Mouse (Mus musculus): ENCODE results near the gene Ctnnbl1. TPM values are rescaled to one million over a fixed set of nuclear protein-coding genes. Genes with fewer than 3 reads are reported as not detected.

Gene Ctnnbl1
- polyA plus RNA-seq, 1 experiment from 2014 or later: 50.5 TPM

- Histone ChIP-seq H3K9ac (ENCODE audit: low read length) (no peak overlapping the region), H3K36me3 (ENCODE audit: control insufficient read depth, insufficient read depth, low read length) (peaks cover 17% of the 10 kb centered on the region; the same call in 1 of the 2 replicates), H3K4me1 (replicated peaks; ENCODE audit: control insufficient read depth, insufficient read depth, low read length) (no peaks in the 10 kb centered on the region), H3K27me3 (replicated peaks; ENCODE audit: control insufficient read depth, insufficient read depth, low read length) (no peaks in the 10 kb centered on the region), H3K9me3 (ENCODE audit: control insufficient read depth, low read length) (no peaks in the 10 kb centered on the region), H3K4me3 (ENCODE audit: low read depth, low read length) (no peak overlapping the region), H3K4me2 (ENCODE audit: low read length) (no peak overlapping the region), H3K27ac (ENCODE audit: low read depth) (no peak overlapping the region)
- 84% methylated on average over 10 of the region's 10 CpGs for WGBS
- ATAC-seq (replicated peaks; ENCODE audit: low FRiP score, low TSS enrichment, low read depth) (no peak), DNase-seq (ENCODE audit: low spot score) (no peak)
These were observed 55.8 kb downstream of the Ctnnbl1 start for GRCm38 (mm10) chr2:157792840-157793552.

DNA sequence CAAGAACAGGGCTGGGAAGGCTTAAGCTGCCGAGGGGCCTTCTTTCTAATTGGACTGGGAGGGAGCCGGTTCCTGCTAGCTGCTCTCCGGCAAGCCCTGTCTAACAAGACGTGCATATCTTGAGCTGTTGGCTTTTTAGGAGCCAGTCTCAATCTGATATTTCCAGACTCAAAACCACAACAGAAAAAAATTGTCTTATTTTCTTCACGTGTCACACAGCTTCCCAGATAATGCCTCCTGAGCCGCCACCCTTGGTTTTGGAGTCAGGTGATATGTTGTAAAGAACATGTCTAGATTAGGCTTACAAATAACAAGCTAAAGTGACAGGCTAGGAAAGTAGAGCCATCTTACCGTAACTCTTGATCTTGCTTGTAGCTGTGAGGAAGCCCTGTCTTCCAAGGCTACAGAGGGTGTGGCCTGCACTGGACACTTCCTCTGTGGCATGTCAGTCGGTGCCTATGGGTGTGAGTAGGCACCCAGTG, 56.7 kb downstream of the Ctnnbl1 start:
- Histone ChIP-seq H3K36me3 (ENCODE audit: control insufficient read depth, insufficient read depth, low read length) (peaks cover 16% of the 10 kb centered on the region; the same call in 1 of the 2 replicates), H3K4me2 (ENCODE audit: low read length) (no peak overlapping the region), H3K4me1 (replicated peaks; ENCODE audit: control insufficient read depth, insufficient read depth, low read length) (no peaks in the 10 kb centered on the region), H3K9me3 (ENCODE audit: control insufficient read depth, low read length) (no peaks in the 10 kb centered on the region), H3K27ac (ENCODE audit: low read depth) (no peak overlapping the region), H3K9ac (ENCODE audit: low read length) (no peak overlapping the region), H3K4me3 (ENCODE audit: low read depth, low read length) (no peak overlapping the region), H3K27me3 (replicated peaks; ENCODE audit: control insufficient read depth, insufficient read depth, low read length) (no peaks in the 10 kb centered on the region)
- DNase-seq (ENCODE audit: low spot score) (no peak), ATAC-seq (replicated peaks; ENCODE audit: low FRiP score, low TSS enrichment, low read depth) (no peak)
- 82% methylated on average over 8 of the region's 8 CpGs for WGBS

DNA sequence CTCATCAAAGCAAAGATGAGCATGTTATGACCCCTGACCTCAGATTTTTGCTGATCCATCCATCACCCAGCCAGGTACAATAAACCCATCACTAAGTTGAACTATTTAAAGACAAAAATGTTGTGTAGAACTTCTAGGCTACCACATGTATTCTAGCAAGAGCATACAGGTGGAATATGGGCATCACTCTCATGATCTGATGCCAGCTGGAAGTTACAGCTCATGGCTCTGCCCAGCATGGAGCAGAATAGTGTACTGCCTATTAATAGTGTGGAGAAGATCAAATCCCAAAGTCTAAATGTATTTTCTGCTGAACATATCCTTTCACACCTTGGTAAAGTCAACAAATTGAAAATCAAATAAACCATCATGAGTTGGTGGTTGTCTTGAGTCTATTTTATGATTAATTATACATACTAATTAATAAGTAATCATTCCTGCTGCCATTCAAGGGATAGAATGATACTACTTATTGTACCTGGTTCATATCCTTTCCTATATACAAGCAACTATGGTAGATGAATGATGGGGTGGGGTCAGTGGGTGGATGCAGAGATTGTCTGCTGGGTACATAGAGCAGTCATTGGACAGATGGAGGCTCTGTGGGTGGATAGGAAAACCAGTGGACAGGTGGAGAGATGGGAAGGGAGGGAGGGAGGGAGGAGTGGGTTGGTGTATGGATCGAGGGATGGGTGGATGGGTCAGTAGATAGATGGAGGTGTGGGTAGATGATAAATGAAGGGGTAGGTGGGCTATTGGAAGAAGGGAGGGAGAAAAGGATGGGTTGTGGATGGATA, 58.6 kb downstream of the Ctnnbl1 start:
- no peaks in the 10 kb centered on the region; the same call in 1 of the 2 replicates for H3K4me1 ChIP-seq (replicated peaks; ENCODE audit: control insufficient read depth, insufficient read depth, low read length)
- no peak overlapping the region for H3K27ac ChIP-seq (ENCODE audit: low read depth)
- WGBS: 100% methylated on average over 1 of the region's 1 CpGs
- no peak overlapping the region for H3K4me2 ChIP-seq (ENCODE audit: low read length)
- DNase-seq (ENCODE audit: low spot score) (no peak), ATAC-seq (replicated peaks; ENCODE audit: low FRiP score, low TSS enrichment, low read depth) (no peak)
- no peaks in the 10 kb centered on the region for H3K27me3 ChIP-seq (replicated peaks; ENCODE audit: control insufficient read depth, insufficient read depth, low read length)
- H3K4me3 ChIP-seq (ENCODE audit: low read depth, low read length): no peak overlapping the region
- peaks cover 10% of the 10 kb centered on the region; the same call in 1 of the 2 replicates for H3K36me3 ChIP-seq (ENCODE audit: control insufficient read depth, insufficient read depth, low read length)
- no peaks in the 10 kb centered on the region for H3K9me3 ChIP-seq (ENCODE audit: control insufficient read depth, low read length)
- no peak overlapping the region for H3K9ac ChIP-seq (ENCODE audit: low read length)

DNA sequence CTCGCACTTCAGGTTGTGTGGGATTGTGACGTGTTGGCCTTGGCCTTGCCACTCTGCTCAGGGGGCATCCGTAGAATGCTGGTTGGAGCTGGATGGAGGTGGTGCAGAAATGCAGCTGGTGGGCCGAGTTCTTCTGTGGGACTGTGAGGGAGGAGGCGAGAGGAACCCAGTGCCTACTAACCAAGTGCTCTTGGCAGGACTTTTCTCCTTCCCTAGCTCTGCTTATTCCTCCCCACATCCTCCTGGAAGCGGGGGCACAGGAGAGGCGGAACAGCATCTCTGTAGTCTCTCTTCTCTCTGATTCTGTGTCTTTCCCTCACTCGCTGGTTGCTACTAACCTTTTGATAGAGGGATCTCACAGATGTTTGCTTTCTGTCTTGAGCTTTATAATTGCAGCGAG, 62.3 kb downstream of the Ctnnbl1 start:
- 91% methylated on average over 9 of the region's 9 CpGs for WGBS
- Histone ChIP-seq H3K36me3 (ENCODE audit: control insufficient read depth, insufficient read depth, low read length) (0 out of 2 replicates have a peak, but pooled peaks cover 6% of the 10 kb centered on the region), H3K4me3 (ENCODE audit: low read depth, low read length) (no peak overlapping the region), H3K27ac (ENCODE audit: low read depth) (no peak overlapping the region), H3K9ac (ENCODE audit: low read length) (no peak overlapping the region), H3K9me3 (ENCODE audit: control insufficient read depth, low read length) (no peaks in the 10 kb centered on the region), H3K4me1 (replicated peaks; ENCODE audit: control insufficient read depth, insufficient read depth, low read length) (peaks cover 9% of the 10 kb centered on the region), H3K27me3 (replicated peaks; ENCODE audit: control insufficient read depth, insufficient read depth, low read length) (no peaks in the 10 kb centered on the region), H3K4me2 (ENCODE audit: low read length) (no peak overlapping the region)
- ATAC-seq (replicated peaks; ENCODE audit: low FRiP score, low TSS enrichment, low read depth) (no peak), DNase-seq (ENCODE audit: low spot score) (no peak)

DNA sequence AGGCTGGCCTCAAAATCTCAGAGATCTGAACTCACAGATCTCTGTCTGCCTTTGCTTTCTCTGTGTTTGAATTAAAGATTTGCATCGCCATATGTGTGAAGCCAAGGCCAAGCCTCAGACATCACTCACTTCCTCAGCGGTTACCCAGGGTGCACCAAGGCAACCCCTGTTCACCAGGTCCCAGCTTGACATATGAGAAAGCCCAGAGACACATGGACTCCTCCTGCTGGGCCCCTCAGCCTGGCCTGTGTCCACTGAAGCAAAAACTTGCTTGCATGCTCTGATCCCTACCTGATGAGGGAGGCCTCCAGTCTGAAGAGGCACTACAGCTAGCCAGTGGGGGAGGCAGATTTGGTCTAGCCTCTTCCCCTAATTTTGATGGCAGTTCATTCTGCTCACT, 63.1 kb downstream of the Ctnnbl1 start:
- WGBS: 53% methylated on average over 2 of the region's 2 CpGs
- DNase-seq (ENCODE audit: low spot score) (no peak), ATAC-seq (replicated peaks; ENCODE audit: low FRiP score, low TSS enrichment, low read depth) (no peak)
- Histone ChIP-seq H3K4me3 (ENCODE audit: low read depth, low read length) (no peak overlapping the region), H3K27me3 (replicated peaks; ENCODE audit: control insufficient read depth, insufficient read depth, low read length) (no peaks in the 10 kb centered on the region), H3K4me1 (replicated peaks; ENCODE audit: control insufficient read depth, insufficient read depth, low read length) (peaks cover 9% of the 10 kb centered on the region), H3K27ac (ENCODE audit: low read depth) (no peak overlapping the region), H3K9me3 (ENCODE audit: control insufficient read depth, low read length) (no peaks in the 10 kb centered on the region), H3K36me3 (ENCODE audit: control insufficient read depth, insufficient read depth, low read length) (0 out of 2 replicates have a peak, but pooled peaks cover 6% of the 10 kb centered on the region), H3K4me2 (ENCODE audit: low read length) (no peak overlapping the region), H3K9ac (ENCODE audit: low read length) (no peak overlapping the region)

DNA sequence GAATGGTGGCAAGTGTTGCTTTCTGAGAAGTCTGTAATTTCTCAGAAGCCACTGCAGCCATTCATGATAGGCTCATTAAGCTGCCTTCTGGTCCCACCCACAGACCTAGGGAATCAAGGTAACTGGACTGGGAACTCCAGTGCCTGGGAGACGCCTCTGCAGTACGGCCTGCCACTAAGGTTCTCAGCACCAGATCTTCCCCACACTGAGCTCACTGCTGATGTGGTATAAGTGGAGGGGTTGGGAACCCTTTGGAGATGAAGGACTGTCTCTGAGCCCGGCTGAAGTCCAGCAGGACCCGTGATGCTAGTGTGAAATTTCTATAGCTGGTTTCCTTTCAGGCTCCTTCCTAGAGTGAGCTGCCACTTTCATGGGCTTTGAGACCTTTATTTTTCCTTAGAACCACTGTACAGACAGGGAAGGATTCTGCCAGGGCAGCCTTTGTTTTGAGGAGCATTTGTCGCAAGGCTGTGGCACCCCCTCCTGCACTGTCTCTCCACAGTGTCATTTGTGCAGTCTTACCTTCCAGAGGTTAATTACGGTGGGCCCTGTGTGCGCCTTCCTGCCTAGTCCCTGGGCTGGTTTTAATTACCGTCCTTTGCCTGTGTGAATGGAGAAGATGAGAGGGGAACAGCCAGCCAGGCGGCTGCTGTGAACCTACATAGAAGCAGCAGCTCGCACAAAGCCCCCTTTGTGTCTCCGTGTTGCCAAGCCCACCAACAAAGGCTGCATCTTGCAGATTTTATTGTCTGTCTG, 63.7 kb downstream of the Ctnnbl1 start:
- WGBS: 39% methylated on average over 11 of the region's 11 CpGs
- peaks cover 9% of the 10 kb centered on the region for H3K4me1 ChIP-seq (replicated peaks; ENCODE audit: control insufficient read depth, insufficient read depth, low read length)
- H3K9me3 ChIP-seq (ENCODE audit: control insufficient read depth, low read length): no peaks in the 10 kb centered on the region
- H3K4me3 ChIP-seq (ENCODE audit: low read depth, low read length): no peak overlapping the region
- no peak overlapping the region for H3K9ac ChIP-seq (ENCODE audit: low read length)
- no peak for ATAC-seq (replicated peaks; ENCODE audit: low FRiP score, low TSS enrichment, low read depth)
- H3K4me2 ChIP-seq (ENCODE audit: low read length): no peak overlapping the region
- 0 out of 2 replicates have a peak, but pooled peaks cover 6% of the 10 kb centered on the region for H3K36me3 ChIP-seq (ENCODE audit: control insufficient read depth, insufficient read depth, low read length)
- no peak for DNase-seq (ENCODE audit: low spot score)
- H3K27me3 ChIP-seq (replicated peaks; ENCODE audit: control insufficient read depth, insufficient read depth, low read length): no peaks in the 10 kb centered on the region
- peak overlapping the region; percentile 38; the same call in 1 of the 2 replicates for H3K27ac ChIP-seq (ENCODE audit: low read depth)

GRCm38 (mm10) chr2:157801505-157802357, 64.5 kb downstream of the Ctnnbl1 start:
- peak overlapping the region; percentile 38; the same call in 1 of the 2 replicates for H3K27ac ChIP-seq (ENCODE audit: low read depth)
- H3K36me3 ChIP-seq (ENCODE audit: control insufficient read depth, insufficient read depth, low read length): 0 out of 2 replicates have a peak, but pooled peaks cover 6% of the 10 kb centered on the region
- H3K4me3 ChIP-seq (ENCODE audit: low read depth, low read length): no peak overlapping the region
- no peaks in the 10 kb centered on the region for H3K27me3 ChIP-seq (replicated peaks; ENCODE audit: control insufficient read depth, insufficient read depth, low read length)
- no peaks in the 10 kb centered on the region for H3K9me3 ChIP-seq (ENCODE audit: control insufficient read depth, low read length)
- H3K9ac ChIP-seq (ENCODE audit: low read length): no peak overlapping the region
- H3K4me1 ChIP-seq (replicated peaks; ENCODE audit: control insufficient read depth, insufficient read depth, low read length): peaks cover 9% of the 10 kb centered on the region
- DNase-seq (ENCODE audit: low spot score): no peak
- H3K4me2 ChIP-seq (ENCODE audit: low read length): no peak overlapping the region
- no peak for ATAC-seq (replicated peaks; ENCODE audit: low FRiP score, low TSS enrichment, low read depth)
- WGBS: 33% methylated on average over 8 of the region's 8 CpGs
